Mouse (Mus musculus): ENCODE measurements around the gene Lrrc39. TPM values are rescaled to one million over a fixed set of nuclear protein-coding genes. Genes with fewer than 3 reads are reported as not detected.

Lrrc39 gene
- polyA plus RNA-seq, 1 experiment from 2014 or later, result 0.80 TPM

DNA sequence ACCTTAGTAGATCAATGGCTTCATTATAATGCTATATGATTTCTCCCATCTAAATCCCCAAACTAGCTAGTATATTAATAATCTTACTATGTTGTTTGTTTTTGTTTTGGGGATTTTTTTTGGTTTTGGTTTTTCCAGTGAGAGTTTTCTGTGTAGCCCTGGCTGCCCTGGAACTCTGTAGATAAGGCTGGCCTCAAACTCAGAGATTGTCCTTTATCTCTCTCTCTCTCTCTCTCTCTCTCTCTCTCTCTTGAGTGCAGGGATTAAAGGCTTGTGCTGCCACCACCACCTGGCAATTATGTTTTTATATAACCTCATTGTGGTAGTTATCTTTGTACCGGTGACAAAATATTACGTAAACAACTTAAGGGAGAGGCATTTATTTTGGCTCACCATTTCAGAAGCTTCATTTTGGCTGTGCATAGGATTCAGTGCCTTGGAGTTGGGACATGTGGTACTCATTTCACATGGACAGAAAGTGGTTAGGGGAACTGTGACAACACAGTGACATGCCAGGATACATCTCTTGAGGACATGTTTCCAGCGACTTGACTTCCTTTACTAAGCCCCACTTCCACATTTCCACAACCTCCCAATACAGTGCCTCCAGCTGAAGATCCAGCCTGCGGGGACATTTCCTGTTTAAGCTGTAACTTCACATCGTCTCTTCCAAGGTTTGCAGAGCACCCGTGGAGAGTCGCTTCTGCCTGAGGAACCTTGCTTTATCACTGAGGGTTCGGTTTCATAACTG is 52.7 kb downstream of the Lrrc39 start:
- H3K4me3 ChIP-seq, result no peak overlapping the region
- H3K4me2 ChIP-seq, result no peak overlapping the region
- ATAC-seq (ENCODE audit: borderline replicate concordance, extremely low read depth, low FRiP score, low TSS enrichment), result no peak
- H3K9me3 ChIP-seq, result no peaks in the 10 kb centered on the region
- no peak overlapping the region for H3K9ac ChIP-seq
- no peaks in the 10 kb centered on the region for H3K27me3 ChIP-seq
- H3K36me3 ChIP-seq, result peaks cover 25% of the 10 kb centered on the region; the same call in 1 of the 2 replicates
- H3K27ac ChIP-seq, result no peak overlapping the region
- WGBS, result 82% methylated on average over 8 of the region's 8 CpGs
- H3K4me1 ChIP-seq, result no peaks in the 10 kb centered on the region

DNA sequence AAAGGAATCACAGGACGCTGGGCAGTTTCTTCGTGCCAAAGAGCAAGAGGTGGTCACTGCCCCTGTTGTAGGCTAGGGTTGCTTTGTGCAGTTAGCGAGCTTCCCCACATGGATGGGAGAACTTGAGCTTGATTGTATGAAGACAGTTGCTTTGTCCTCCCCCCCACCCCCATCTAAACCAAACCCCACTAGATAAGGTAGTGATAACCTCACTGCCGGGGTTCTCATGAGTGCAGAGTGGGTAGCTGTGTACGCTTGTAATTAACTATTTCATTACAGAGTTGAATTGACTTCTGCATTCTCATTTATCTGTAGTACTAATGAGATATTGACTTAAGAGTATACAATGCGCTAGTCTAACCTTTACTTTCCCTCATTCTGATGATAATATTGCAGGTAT is 56.1 kb downstream of the Lrrc39 start:
- H3K4me1 ChIP-seq, result no peaks in the 10 kb centered on the region
- no peak overlapping the region for H3K9ac ChIP-seq
- H3K27ac ChIP-seq, result no peak overlapping the region
- no peak overlapping the region for H3K4me3 ChIP-seq
- 68% methylated on average over 6 of the region's 6 CpGs for WGBS
- H3K4me2 ChIP-seq, result no peak overlapping the region
- H3K27me3 ChIP-seq, result no peaks in the 10 kb centered on the region
- peaks cover 37% of the 10 kb centered on the region for H3K36me3 ChIP-seq
- H3K9me3 ChIP-seq, result no peaks in the 10 kb centered on the region
- no peak for ATAC-seq (ENCODE audit: borderline replicate concordance, extremely low read depth, low FRiP score, low TSS enrichment)

DNA sequence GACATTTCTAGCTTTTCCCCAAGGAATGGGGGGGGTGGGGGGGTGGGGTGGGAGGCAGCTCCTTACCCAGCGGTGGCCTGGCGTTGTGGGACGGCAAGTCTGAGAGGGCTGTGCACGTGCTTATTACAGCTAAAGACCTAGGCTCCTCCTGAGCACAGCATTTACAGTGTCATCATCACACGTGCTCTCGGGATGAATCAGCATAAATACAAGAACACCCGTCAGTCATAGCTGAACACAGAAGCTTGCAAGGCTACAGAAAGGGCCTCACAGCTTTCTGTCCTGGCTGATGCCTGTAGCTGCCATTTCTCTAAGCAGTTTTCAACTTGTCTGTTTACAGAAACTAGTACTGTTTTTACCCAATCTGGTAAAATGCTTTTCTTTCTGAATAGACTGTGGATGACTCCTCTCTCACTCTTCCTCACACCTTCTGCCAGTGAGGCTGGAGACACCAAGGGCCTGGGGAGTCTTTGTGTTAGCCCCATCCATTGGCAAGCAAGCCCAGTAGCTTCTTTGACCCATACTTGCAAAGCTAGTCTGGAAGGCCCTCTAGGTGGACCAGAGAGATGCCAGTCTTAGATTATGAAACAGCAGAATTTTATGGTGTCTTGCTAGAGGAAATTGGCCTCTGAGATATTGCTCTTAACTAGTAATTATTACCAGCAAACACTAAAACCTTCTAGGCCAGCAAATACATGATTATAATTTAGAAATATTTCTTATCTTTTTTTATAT is 58.0 kb downstream of the Lrrc39 start:
- Histone ChIP-seq H3K27me3 (no peaks in the 10 kb centered on the region), H3K27ac (no peak overlapping the region), H3K4me1 (no peaks in the 10 kb centered on the region), H3K4me3 (no peak overlapping the region), H3K36me3 (peaks cover 33% of the 10 kb centered on the region), H3K4me2 (no peak overlapping the region), H3K9ac (no peak overlapping the region), H3K9me3 (no peaks in the 10 kb centered on the region)
- 86% methylated on average over 7 of the region's 7 CpGs for WGBS
- no peak for ATAC-seq (ENCODE audit: borderline replicate concordance, extremely low read depth, low FRiP score, low TSS enrichment)

DNA sequence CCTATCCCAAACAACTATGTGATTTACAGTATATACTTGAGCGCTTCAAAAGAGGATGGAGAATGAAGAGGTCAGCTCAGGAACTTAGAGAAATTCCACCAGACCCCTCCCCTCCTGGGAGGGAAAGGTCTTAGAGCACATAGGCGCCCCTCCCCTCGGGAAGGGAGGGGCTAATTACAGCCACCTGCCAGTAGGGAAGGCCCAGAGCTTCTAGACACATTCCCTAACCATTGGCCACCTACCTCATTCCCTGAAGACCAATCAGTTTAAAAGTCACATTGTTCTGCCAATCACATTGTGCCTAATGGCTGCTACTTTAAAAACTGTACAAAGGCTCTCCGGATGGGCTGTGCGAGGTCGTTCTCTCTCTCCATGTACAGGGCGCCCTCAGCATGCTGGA is 59.9 kb downstream of the Lrrc39 start:
- no peak overlapping the region for H3K4me2 ChIP-seq
- no peak overlapping the region for H3K27ac ChIP-seq
- H3K9ac ChIP-seq, result no peak overlapping the region
- H3K9me3 ChIP-seq, result no peaks in the 10 kb centered on the region
- no peak for ATAC-seq (ENCODE audit: borderline replicate concordance, extremely low read depth, low FRiP score, low TSS enrichment)
- H3K4me3 ChIP-seq, result no peak overlapping the region
- no peaks in the 10 kb centered on the region for H3K4me1 ChIP-seq
- WGBS, result 91% methylated on average over 7 of the region's 7 CpGs
- H3K36me3 ChIP-seq, result peaks cover 28% of the 10 kb centered on the region
- H3K27me3 ChIP-seq, result no peaks in the 10 kb centered on the region

DNA sequence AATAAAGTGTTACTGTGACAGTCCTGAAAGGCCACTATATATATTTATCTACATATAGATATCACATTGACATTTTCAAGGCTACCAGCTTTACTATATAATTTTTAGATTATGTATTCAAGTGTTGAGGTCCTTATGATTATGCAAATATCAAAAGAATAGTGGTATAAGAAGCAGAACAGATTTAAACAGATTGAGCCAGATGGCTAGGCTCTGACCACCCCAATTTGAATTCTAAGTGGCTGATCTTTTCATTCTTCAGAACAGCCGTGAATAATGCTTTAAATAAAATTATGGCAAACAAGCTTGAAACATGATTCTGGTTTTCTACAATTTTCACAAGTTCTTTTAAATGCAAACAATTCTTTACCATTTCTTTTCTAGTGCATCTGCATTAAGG is 68.7 kb downstream of the Lrrc39 start:
- Histone ChIP-seq H3K36me3 (peaks cover 54% of the 10 kb centered on the region), H3K4me3 (no peak overlapping the region)

More for the DNA sequence above, 68.7 kb downstream of the Lrrc39 start:
- Histone ChIP-seq H3K9ac (no peak overlapping the region), H3K27me3 (no peaks in the 10 kb centered on the region), H3K4me1 (no peaks in the 10 kb centered on the region), H3K9me3 (no peaks in the 10 kb centered on the region), H3K27ac (no peak overlapping the region), H3K4me2 (no peak overlapping the region)
- ATAC-seq (ENCODE audit: borderline replicate concordance, extremely low read depth, low FRiP score, low TSS enrichment), result no peak
- 81% methylated on average over 1 of the region's 1 CpGs for WGBS

Other genes starting within 250 kb of the Lrrc39 start
- 7.4 and 8.3 TPM in 2 replicates for gene Cdc14a, start 138.9 kb upstream of the Lrrc39 start, polyA plus RNA-seq (2015; fragmentation: Nextera tagmentation; extraction: Ambion mirVana)
- gene Rtca, start 54.8 kb upstream of the Lrrc39 start, polyA plus RNA-seq (2015; fragmentation: Nextera tagmentation; extraction: Ambion mirVana), result 65.1 and 65.6 TPM in 2 replicates
- 17.3 TPM in 2 replicates for gene Dbt, start 49.9 kb upstream of the Lrrc39 start, polyA plus RNA-seq (2015; fragmentation: Nextera tagmentation; extraction: Ambion mirVana)
- 24.5 and 26.0 TPM in 2 replicates for gene Sass6, start 32.0 kb downstream of the Lrrc39 start, polyA plus RNA-seq (2015; fragmentation: Nextera tagmentation; extraction: Ambion mirVana)
- 24.0 and 24.9 TPM in 2 replicates for gene Trmt13, start 51.6 kb downstream of the Lrrc39 start, polyA plus RNA-seq (2015; fragmentation: Nextera tagmentation; extraction: Ambion mirVana)
- gene Mfsd14a, start 99.7 kb downstream of the Lrrc39 start, polyA plus RNA-seq (2015; fragmentation: Nextera tagmentation; extraction: Ambion mirVana), result 86.0 TPM in 2 replicates
- not detected in 2 replicates for gene Gm43191, start 118.3 kb downstream of the Lrrc39 start, polyA plus RNA-seq (2015; fragmentation: Nextera tagmentation; extraction: Ambion mirVana)
- 13.2 and 13.3 TPM in 2 replicates for gene Slc35a3, start 149.9 kb downstream of the Lrrc39 start, polyA plus RNA-seq (2015; fragmentation: Nextera tagmentation; extraction: Ambion mirVana)
- gene Agl, start 245.2 kb downstream of the Lrrc39 start, polyA plus RNA-seq (2015; fragmentation: Nextera tagmentation; extraction: Ambion mirVana), result 14.3 and 17.7 TPM in 2 replicates

All from lung, embryonic 15.5 days (tissue).